Mouse (Mus musculus) c-Kit-positive CD71-positive TER-119-negative erythroid progenitor cells, embryonic 14.5 days (primary cell): Measurements from ENCODE around the gene Tmcc1.

ENCODE experiments used
- DNase-seq: peaks from one replicate; pipeline ENCODE4 v3.0.0-alpha.2; 2013; ENCODE audit warnings: low read depth

Tmcc1 gene

GRCm38 (mm10) chr6:115969952-115970351 is 223.3 kb downstream of the Tmcc1 start:
- DNase-seq: no peak

GRCm38 (mm10) chr6:115969103-115969502 is 224.2 kb downstream of the Tmcc1 start:
- no peak for DNase-seq

GRCm38 (mm10) chr6:115968700-115969099 is 224.6 kb downstream of the Tmcc1 start:
- no peak for DNase-seq
